Mouse (Mus musculus): Measurements from ENCODE around the gene Scn1a.

- no peak for TF ChIP-seq CTCF (conservative IDR thresholded peaks at IDR 0.05; ENCODE audit: low read length)
- TF ChIP-seq NANOG (IDR thresholded peaks at IDR 0.05; ENCODE audit: borderline replicate concordance, low read length): no peak
Observed at GRCm38 (mm10) chr2:66464874-66465458, 24.3 kb upstream of the Scn1a start.

Measured in E14TG2a.4 (cell line).